Mouse (Mus musculus) heart, embryonic 11.5 days (tissue): Measurements from ENCODE around the gene Csk. TPM values are rescaled to one million over a fixed set of nuclear protein-coding genes. Genes with fewer than 3 reads are reported as not detected.
A peak's percentile ranks its signal among the peaks of the same experiment; 100 is the strongest.

Experiments used
- ATAC-seq: fragments of 200-750 bp; cut with Nextera tagmentation; replicated peaks from 2 replicates; pipeline ENCODE4 v1.8.0; 2017; ENCODE audit warnings: moderate library complexity; ENCODE audit not compliant: insufficient number of reproducible peaks, low FRiP score, low TSS enrichment
- H3K27ac ChIP-seq: fragments of 300-500 bp; sonication (generic); 2 replicates; pipeline ENCODE4 v1.5.1; 2014; ENCODE audit warnings: mild to moderate bottlenecking, low read depth, low read length
- H3K27me3 ChIP-seq: fragments of 300-500 bp; sonication (generic); 2 replicates; pipeline ENCODE4 v1.6.1; 2014; ENCODE audit warnings: mild to moderate bottlenecking, low read length, mixed read lengths; ENCODE audit not compliant: control insufficient read depth, insufficient read depth
- H3K36me3 ChIP-seq: fragments of 300-500 bp; sonication (generic); 2 replicates; pipeline ENCODE4 v1.6.1; 2014; ENCODE audit warnings: mild to moderate bottlenecking, low read length, moderate library complexity, mixed read lengths; ENCODE audit not compliant: control insufficient read depth, insufficient read depth
- H3K4me1 ChIP-seq: fragments of 300-500 bp; sonication (generic); 2 replicates; pipeline ENCODE4 v1.6.1; 2014; ENCODE audit warnings: low read length; ENCODE audit not compliant: control insufficient read depth, insufficient read depth
- H3K4me2 ChIP-seq: fragments of 300-500 bp; sonication (generic); 2 replicates; pipeline ENCODE4 v1.6.1; 2014; ENCODE audit warnings: mild to moderate bottlenecking, moderate library complexity
- H3K4me3 ChIP-seq: fragments of 300-500 bp; sonication (generic); 2 replicates; pipeline ENCODE4 v1.5.1; 2014; ENCODE audit warnings: low read depth, low read length
- H3K9ac ChIP-seq: fragments of 300-500 bp; sonication (generic); 2 replicates; pipeline ENCODE4 v1.6.1; 2014; ENCODE audit warnings: mild to moderate bottlenecking, low read depth, low read length, moderate library complexity
- H3K9me3 ChIP-seq: fragments of 300-500 bp; sonication (generic); replicated peaks from 2 replicates; pipeline ENCODE4 v1.6.1; 2016; ENCODE audit warnings: low read length; ENCODE audit not compliant: control insufficient read depth
- WGBS: fragments of 180-500 bp; shearing (Covaris S2); extraction: QIAGEN DNeasy Blood & Tissue Kit; methylation state at CpG from one replicate; pipeline ENCODE4 v1.1.7; 2014; ENCODE audit not compliant: insufficient replicate concordance; 5-methylcytosine and 5-hydroxymethylcytosine counted together
- polyA plus RNA-seq: library from polyadenylated mRNA; unstranded; fragments of >200 nt; fragmentation: Nextera tagmentation; extraction: Ambion mirVana; gene quantifications from 2 replicates; pipeline ENCODE4 v1.2.1, GENCODE M21; 2014

The Csk gene
- polyA plus RNA-seq, 1 experiment from 2014 or later = 15.9 TPM

DNA sequence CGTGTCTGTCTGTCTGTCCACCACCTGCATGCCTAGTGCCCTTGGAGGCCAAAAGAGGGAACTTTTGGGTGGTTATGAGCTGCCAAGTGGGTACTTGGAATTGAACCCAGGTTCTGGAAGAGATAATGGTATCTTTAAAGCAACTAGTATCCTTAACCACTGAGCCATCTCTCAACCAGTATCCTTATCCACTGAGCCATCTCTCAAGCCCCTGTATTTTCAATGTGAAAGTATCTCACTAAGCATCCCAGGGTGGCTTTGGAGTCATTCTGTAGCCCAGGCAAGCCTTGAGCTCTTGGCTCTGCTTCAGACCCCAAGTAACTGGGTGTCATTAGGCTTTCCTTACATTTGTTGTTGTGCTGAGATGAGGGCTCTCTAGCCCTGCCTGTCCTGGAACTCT is 1.5 kb upstream of the Csk start:
- Histone ChIP-seq H3K36me3 (no peaks in the 10 kb centered on the region), H3K9me3 (no peaks in the 10 kb centered on the region), H3K4me1 (peaks cover 13% of the 10 kb centered on the region; the same call in 1 of the 2 replicates), H3K27ac (no peak overlapping the region), H3K9ac (no peak overlapping the region), H3K4me2 (no peak overlapping the region), H3K27me3 (peaks cover 20% of the 10 kb centered on the region), H3K4me3 (no peak overlapping the region)
- WGBS = 88% methylated on average over 1 of the region's 1 CpGs
- no peak for ATAC-seq

- no peaks in the 10 kb centered on the region for H3K36me3 ChIP-seq
- H3K4me2 ChIP-seq = no peak overlapping the region
- peaks cover 20% of the 10 kb centered on the region for H3K27me3 ChIP-seq
- WGBS = 57% methylated on average over 3 of the region's 3 CpGs
- ATAC-seq = no peak
- no peak overlapping the region for H3K4me3 ChIP-seq
- H3K4me1 ChIP-seq = peaks cover 13% of the 10 kb centered on the region; the same call in 1 of the 2 replicates
- H3K9ac ChIP-seq = no peak overlapping the region
- no peaks in the 10 kb centered on the region for H3K9me3 ChIP-seq
- H3K27ac ChIP-seq = no peak overlapping the region
These were observed 576 bp downstream of the Csk start for GRCm38 (mm10) chr9:57652855-57653254.

GRCm38 (mm10) chr9:57652351-57652750 is 1.1 kb downstream of the Csk start:
- ATAC-seq = no peak
- H3K4me2 ChIP-seq = no peak overlapping the region
- no peak overlapping the region for H3K27ac ChIP-seq
- H3K9me3 ChIP-seq = no peaks in the 10 kb centered on the region
- H3K36me3 ChIP-seq = no peaks in the 10 kb centered on the region
- peaks cover 20% of the 10 kb centered on the region for H3K27me3 ChIP-seq
- no peak overlapping the region for H3K4me3 ChIP-seq
- peaks cover 13% of the 10 kb centered on the region; the same call in 1 of the 2 replicates for H3K4me1 ChIP-seq
- WGBS = 73% methylated on average over 9 of the region's 9 CpGs
- H3K9ac ChIP-seq = no peak overlapping the region

DNA sequence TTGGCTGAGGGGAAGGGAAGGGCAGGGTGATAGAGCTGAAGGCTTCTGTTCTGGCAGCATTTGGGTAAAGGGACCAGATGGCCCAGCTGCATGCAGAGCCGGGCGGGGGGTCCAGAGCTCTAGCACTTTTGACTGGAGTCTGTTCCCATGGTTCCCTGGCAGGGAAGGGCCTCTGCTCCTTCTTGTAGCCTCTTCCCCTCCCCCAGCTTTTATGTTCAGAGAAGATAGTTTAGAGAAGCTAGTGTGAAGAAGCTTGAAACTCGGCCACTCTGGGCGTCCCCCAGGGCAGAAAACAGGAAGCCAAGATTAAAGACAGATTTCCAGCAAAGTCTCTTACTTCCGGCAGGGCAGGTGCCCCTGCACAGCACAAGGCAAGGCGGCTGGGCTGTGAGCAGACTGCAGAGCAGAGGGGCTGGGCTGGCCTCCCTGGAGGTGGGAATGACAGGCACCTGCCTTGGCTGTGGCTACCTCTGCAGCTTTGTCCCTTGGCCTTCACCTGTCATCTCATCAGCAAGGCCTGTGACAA is 2.6 kb downstream of the Csk start:
- H3K4me1 ChIP-seq = peaks cover 10% of the 10 kb centered on the region; the same call in 1 of the 2 replicates
- no peaks in the 10 kb centered on the region for H3K9me3 ChIP-seq
- H3K4me3 ChIP-seq = no peak overlapping the region
- no peak overlapping the region for H3K27ac ChIP-seq
- no peak overlapping the region for H3K4me2 ChIP-seq
- H3K36me3 ChIP-seq = no peaks in the 10 kb centered on the region
- peaks cover 20% of the 10 kb centered on the region for H3K27me3 ChIP-seq
- 0 out of 2 replicates have a peak overlapping the region, but pooled peaks have one; percentile 28 for H3K9ac ChIP-seq
- WGBS = 30% methylated on average over 6 of the region's 6 CpGs
- no peak for ATAC-seq

DNA sequence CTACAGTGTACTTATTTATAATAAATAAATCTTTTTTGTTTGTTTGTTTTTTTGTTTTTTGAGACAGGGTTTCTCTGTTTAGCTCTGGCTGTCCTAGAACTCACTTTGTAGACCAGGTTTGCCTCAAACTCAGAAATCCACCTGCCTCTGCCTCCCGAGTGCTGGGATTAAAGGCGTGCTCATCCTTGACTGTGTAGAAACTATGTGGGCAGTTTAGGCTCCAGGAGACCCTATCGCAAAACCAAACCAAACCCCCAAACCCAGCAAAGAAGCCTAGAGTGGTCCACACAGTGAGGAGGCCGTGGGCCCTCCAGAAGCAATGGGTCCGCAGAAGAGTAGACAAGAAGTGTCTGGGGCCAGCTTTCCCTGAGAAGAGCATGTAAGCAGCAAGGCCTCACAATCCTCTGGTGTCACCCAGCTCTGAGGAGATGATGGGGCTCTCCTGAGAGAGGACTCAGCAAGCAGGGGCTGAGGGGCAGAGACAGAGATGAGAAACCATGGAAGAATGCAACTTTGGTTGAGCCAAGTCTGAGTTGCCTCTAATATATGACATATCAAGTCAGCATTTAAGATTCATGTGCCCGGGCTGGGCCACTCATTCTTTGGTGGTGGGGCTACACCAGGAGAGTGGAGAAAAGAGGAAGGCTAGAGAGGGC is 3.2 kb downstream of the Csk start:
- no peak overlapping the region for H3K27ac ChIP-seq
- H3K9me3 ChIP-seq = no peaks in the 10 kb centered on the region
- no peak for ATAC-seq
- H3K4me1 ChIP-seq = peaks cover 9% of the 10 kb centered on the region; the same call in 1 of the 2 replicates
- no peaks in the 10 kb centered on the region for H3K36me3 ChIP-seq
- no peak overlapping the region for H3K4me3 ChIP-seq
- WGBS = 84% methylated on average over 6 of the region's 6 CpGs
- H3K9ac ChIP-seq = no peak overlapping the region
- H3K27me3 ChIP-seq = peaks cover 20% of the 10 kb centered on the region
- H3K4me2 ChIP-seq = no peak overlapping the region

GRCm38 (mm10) chr9:57647286-57648108 is 5.9 kb downstream of the Csk start:
- ATAC-seq = no peak
- H3K4me1 ChIP-seq = peaks cover 26% of the 10 kb centered on the region
- no peak overlapping the region for H3K9ac ChIP-seq
- H3K27me3 ChIP-seq = no peaks in the 10 kb centered on the region
- no peaks in the 10 kb centered on the region for H3K9me3 ChIP-seq
- no peaks in the 10 kb centered on the region for H3K36me3 ChIP-seq
- no peak overlapping the region for H3K27ac ChIP-seq
- H3K4me3 ChIP-seq = no peak overlapping the region
- H3K4me2 ChIP-seq = no peak overlapping the region
- 60% methylated on average over 4 of the region's 4 CpGs for whole genome bisulfite sequencing

- Histone ChIP-seq H3K27ac (no peak overlapping the region), H3K4me1 (peaks cover 30% of the 10 kb centered on the region), H3K36me3 (0 out of 2 replicates have a peak, but pooled peaks cover under 1% of the 10 kb centered on the region), H3K4me3 (no peak overlapping the region), H3K9ac (no peak overlapping the region), H3K27me3 (no peaks in the 10 kb centered on the region), H3K4me2 (no peak overlapping the region), H3K9me3 (no peaks in the 10 kb centered on the region)
- WGBS = 72% methylated on average over 12 of the region's 12 CpGs
- ATAC-seq = no peak
These were observed 6.8 kb downstream of the Csk start for GRCm38 (mm10) chr9:57646551-57647103.
